In the genomic region with DNA sequence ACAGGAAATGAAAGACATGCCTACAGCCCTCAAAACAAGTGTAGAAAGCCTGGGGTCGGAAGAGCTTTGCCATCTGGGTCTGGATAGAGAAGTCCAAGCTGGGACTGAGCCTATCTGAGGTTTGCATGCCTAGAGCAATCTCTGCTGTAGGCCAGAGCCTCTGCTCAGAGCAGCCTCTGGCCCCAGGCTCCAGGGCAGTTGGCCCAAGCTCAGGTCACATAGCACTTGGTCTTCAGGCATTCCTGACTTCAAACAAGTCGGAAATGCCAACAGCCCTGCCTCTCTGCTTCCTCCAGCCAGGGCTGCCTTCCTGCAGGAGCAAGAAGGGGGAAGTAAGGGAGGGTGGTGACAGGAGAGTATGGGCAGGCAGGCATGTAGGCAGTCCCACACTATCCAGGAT, we compare ENCODE assay signal across 14 mouse cellular contexts. TPM values are rescaled to one million over a fixed set of nuclear protein-coding genes. Genes with fewer than 3 reads are reported as not detected.
A peak's percentile ranks its signal among the peaks of the same experiment; 100 is the strongest.
DNase-seq lines count a peak whose midpoint lies in the region; ATAC-seq and TF ChIP-seq lines count a peak whose summit lies in the region.
"Had no signal": no experiment of that assay in that cellular context is flagged by ENCODE, and none has a peak within 500 bp of the region (broad histone marks: within the 10 kb centered on the region; RNA-seq: fewer than 3 reads in every experiment).

No protein-coding gene starts in this region.

- no peak overlapping the region for H3K4me3 ChIP-seq in gastrocnemius, adult 2 months
- H3K4me3 ChIP-seq in liver, adult 2 months (ENCODE audit: insufficient read depth, low read depth, low read length), result no peak overlapping the region
- H3K4me3 ChIP-seq: forebrain, embryonic 12.5 days; limb, embryonic 15.5 days had no signal

- no peaks in the 10 kb centered on the region for H3K36me3 ChIP-seq in liver, adult 2 months (ENCODE audit: control insufficient read depth, insufficient read depth, low read length)
- H3K36me3 ChIP-seq: forebrain, embryonic 12.5 days; limb, embryonic 15.5 days had no signal

- TF ChIP-seq POLR2A in liver, adult 2 months (IDR thresholded peaks at IDR 0.05; ENCODE audit: extremely low read depth, insufficient read depth, low read length), result no peak

- H3K27ac ChIP-seq in gastrocnemius, adult 2 months, result peak overlapping the region; percentile 35
- H3K27ac ChIP-seq in liver, adult 2 months (replicated peaks; ENCODE audit: insufficient read depth, low read depth, low read length), result no peak overlapping the region
- H3K27ac ChIP-seq: forebrain, embryonic 12.5 days; limb, embryonic 15.5 days had no signal

- H3K27me3 ChIP-seq in liver, adult 2 months (ENCODE audit: control insufficient read depth, insufficient read depth, low read length), result no peaks in the 10 kb centered on the region
- H3K27me3 ChIP-seq: forebrain, embryonic 12.5 days; limb, embryonic 15.5 days had no signal

- no peak overlapping the region for H3K9ac ChIP-seq in liver, adult 2 months (ENCODE audit: low read depth, low read length)
- H3K9ac ChIP-seq: forebrain, embryonic 12.5 days; limb, embryonic 15.5 days had no signal

- no peak for TF ChIP-seq CTCF in gastrocnemius, adult 2 months (IDR thresholded peaks at IDR 0.05)
- TF ChIP-seq CTCF in liver, adult 2 months (IDR thresholded peaks at IDR 0.05; ENCODE audit: low read depth, low read length), result no peak

- H3K79me2 ChIP-seq in liver, adult 2 months (ENCODE audit: control insufficient read depth, insufficient read depth, low read length), result peaks cover 13% of the 10 kb centered on the region; the same call in 1 of the 2 replicates

- intact Hi-C loops in gastrocnemius, adult 2 months (cut with DNase I), result no loop called here

- peak; percentile 51 for DNase-seq in gastrocnemius, adult 2 months
- DNase-seq in gastrocnemius, postnatal 25 days, result no peak
- DNase-seq in liver, adult 2 months (ENCODE audit: extremely low read depth, low read depth, low spot score), result peak; percentile 18
- DNase-seq in liver, result no peak
- peak; percentile 36 to 54 for DNase-seq in kidney, postnatal 36 days
- no peak for DNase-seq in layer of hippocampus, adult 9-10 months (ENCODE audit: low spot score)
- no peak for DNase-seq in cerebellum, postnatal 14 days
- DNase-seq: cerebellum, adult 9-10 months; layer of hippocampus, postnatal 36 days; right cerebral cortex, adult 18-20 months had no signal

- 62% methylated on average over 2 of the region's 2 CpGs for WGBS in liver, adult 2 months

- no peaks in the 10 kb centered on the region for H3K4me1 ChIP-seq in liver, adult 2 months (ENCODE audit: control insufficient read depth, insufficient read depth, low read length)
- H3K4me1 ChIP-seq: forebrain, embryonic 12.5 days had no signal

- 0 out of 2 replicates have a peak, but pooled peaks have one; percentile 17 for ATAC-seq in monocyte, adult 5-6 weeks (replicated peaks; ENCODE audit: insufficient number of reproducible peaks, low FRiP score, low TSS enrichment, poor library complexity, severe bottlenecking)
- ATAC-seq: intestine, embryonic 16.5 days had no signal

RNA-seq across cellular contexts. Expression of a gene that starts 10.3 kb away (rescaled TPM):
- 1 to 10 TPM; 5.1 to 5.4 TPM for total RNA-seq in gastrocnemius, adult 2 months (2021)
- total RNA-seq in gastrocnemius, postnatal 25 days (2021), result 1 to 10 TPM; 4.6 to 8.0 TPM
- total RNA-seq in liver, adult 2 months (2014; rRNA removed), result 5.2 and 5.3 TPM in 2 replicates
- polyA plus RNA-seq in liver, adult 2 months (2012; rRNA removed), result 6.4 and 8.4 TPM in 2 replicates
- 0.19 to 1.5 TPM (median 0.19 TPM) in 3 replicates for total RNA-seq in monocyte, adult 5-6 weeks (2017)

RNA-seq across cellular contexts. Expression of a gene that starts 59.8 kb away (rescaled TPM):
- 10 to 100 TPM in 1 of 2 experiments, 1 to 10 TPM in 1; 8.7 to 12.1 TPM for total RNA-seq in gastrocnemius, adult 2 months (2021)
- 10 to 100 TPM in 1 of 2 experiments, 1 to 10 TPM in 1; 8.6 to 10.8 TPM for total RNA-seq in gastrocnemius, postnatal 25 days (2021)
- total RNA-seq in liver, adult 2 months (2014; rRNA removed), result 24.6 and 27.4 TPM in 2 replicates
- 11.0 and 12.1 TPM in 2 replicates for polyA plus RNA-seq in liver, adult 2 months (2012; rRNA removed)
- total RNA-seq in monocyte, adult 5-6 weeks (2017), result 15.1 to 25.4 TPM (median 18.8 TPM) in 3 replicates

Comparison
In these comparisons a context has a peak if more than half of its experiments do, and no peak if none do; other contexts are left out.
1. DNase-seq: peak in gastrocnemius, adult 2 months (single experiment), liver, adult 2 months (single experiment) and kidney, postnatal 36 days (2 of 2); none in gastrocnemius, postnatal 25 days (single experiment), liver (single experiment), layer of hippocampus, adult 9-10 months (single experiment) and cerebellum, postnatal 14 days (0 of 2).